Mouse (Mus musculus) G1E (cell line): ENCODE measurements around the gene Rreb1. TPM values are rescaled to one million over a fixed set of nuclear protein-coding genes. Genes with fewer than 3 reads are reported as not detected.
A peak's percentile ranks its signal among the peaks of the same experiment; 100 is the strongest.

Experiments used
- ATAC-seq: 2 replicates; pipeline ENCODE4 v1.8.0; 2016; ENCODE audit warnings: mild to moderate bottlenecking; ENCODE audit not compliant: insufficient number of reproducible peaks, poor library complexity, low FRiP score, severe bottlenecking; ENCODE audit errors: extremely low read depth
- DNase-seq: peaks from one replicate; pipeline ENCODE4 v3.0.0; 2012; ENCODE audit warnings: low spot score
- H3K27me3 ChIP-seq: 2 replicates; pipeline ENCODE4 v1.6.1; 2012; ENCODE audit warnings: mild to moderate bottlenecking, low read length, inconsistent platforms; ENCODE audit not compliant: insufficient read depth
- H3K36me3 ChIP-seq: replicated peaks from 2 replicates; pipeline ENCODE3; 2012; ENCODE audit warnings: mild to moderate bottlenecking, inconsistent platforms
- H3K4me1 ChIP-seq: 2 replicates; pipeline ENCODE4 v1.6.1; 2012; ENCODE audit warnings: low read depth, low read length, inconsistent platforms, mixed read lengths; ENCODE audit not compliant: insufficient read depth
- H3K4me3 ChIP-seq: 2 replicates; pipeline ENCODE4 v1.5.1; 2012; ENCODE audit warnings: low read depth, mild to moderate bottlenecking, inconsistent platforms, low read length, moderate library complexity, mixed read lengths
- H3K9me3 ChIP-seq: replicated peaks from 2 replicates; pipeline ENCODE4 v1.6.1; 2012; ENCODE audit warnings: inconsistent platforms
- CTCF ChIP-seq: IDR thresholded peaks from 2 replicates; pipeline ENCODE4 v1.5.1; 2012; ENCODE audit warnings: low read depth, low read length, inconsistent platforms, mixed read lengths
- GATA1 ChIP-seq: IDR thresholded peaks from 2 replicates; pipeline ENCODE4 v1.6.1; 2012; ENCODE audit warnings: borderline replicate concordance, low read length, inconsistent platforms, mixed read lengths
- GATA2 ChIP-seq: IDR thresholded peaks from 2 replicates; pipeline ENCODE4 v1.6.1; 2012; ENCODE audit warnings: low read depth, low read length, inconsistent platforms, borderline replicate concordance
- POLR2AphosphoS5 ChIP-seq: IDR thresholded peaks from 2 replicates; pipeline ENCODE4 v1.6.1; 2012; ENCODE audit warnings: low read depth, low read length, inconsistent platforms; ENCODE audit not compliant: insufficient replicate concordance
- TAL1 ChIP-seq: conservative IDR thresholded peaks from 2 replicates; pipeline ENCODE4 v1.6.1; 2012; ENCODE audit warnings: low read depth, low read length, inconsistent platforms, mixed read lengths
- polyA plus RNA-seq: library from polyadenylated mRNA; stranded (reverse); fragments of >175 nt; gene quantifications from 2 replicates; pipeline ENCODE4 v1.2.3, GENCODE M21; 2012
- total RNA-seq, 2 experiments: library from RNA; stranded (forward) in 1 of 2; stranded (reverse) in 1 of 2; fragments of 200-1000 nt in 1 of 2; fragments of >200 nt in 1 of 2; fragmentation: Nextera tagmentation in 1 of 2; gene quantifications; 2 replicates each; pipeline ENCODE4 v1.2.3; 2014 to 2017

Rreb1 gene
- total and polyA plus RNA-seq, 3 experiments, result 16.8 to 122 (median 87.2) TPM

GRCm38 (mm10) chr13:37862492-37862891 is 84.3 kb downstream of the Rreb1 start:
- TF ChIP-seq POLR2AphosphoS5, result no peak
- TF ChIP-seq CTCF, result no peak
- TF ChIP-seq GATA1, result no peak
- TF ChIP-seq TAL1, result no peak
- TF ChIP-seq GATA2, result no peak
- no peak for ATAC-seq
- no peak for DNase-seq
- peaks cover 69% of the 10 kb centered on the region for H3K36me3 ChIP-seq
- H3K27me3 ChIP-seq, result no peaks in the 10 kb centered on the region
- H3K4me1 ChIP-seq, result peaks cover 92% of the 10 kb centered on the region
- H3K4me3 ChIP-seq, result peak overlapping the region; percentile 56; the same call in 1 of the 2 replicates
- no peaks in the 10 kb centered on the region for H3K9me3 ChIP-seq

GRCm38 (mm10) chr13:37863643-37864042 is 85.4 kb downstream of the Rreb1 start:
- DNase-seq, result no peak
- Histone ChIP-seq H3K4me1 (peaks cover 93% of the 10 kb centered on the region), H3K4me3 (no peak overlapping the region; the same call in 1 of the 2 replicates), H3K27me3 (no peaks in the 10 kb centered on the region), H3K9me3 (no peaks in the 10 kb centered on the region), H3K36me3 (peaks cover 67% of the 10 kb centered on the region)
- TF ChIP-seq GATA1, result no peak
- no peak for TF ChIP-seq CTCF
- no peak for ATAC-seq

GRCm38 (mm10) chr13:37864697-37865096 is 86.5 kb downstream of the Rreb1 start:
- no peak overlapping the region for H3K4me3 ChIP-seq
- no peaks in the 10 kb centered on the region for H3K9me3 ChIP-seq
- H3K27me3 ChIP-seq, result no peaks in the 10 kb centered on the region
- ATAC-seq (no peak), DNase-seq (no peak)
- H3K4me1 ChIP-seq, result peaks cover 93% of the 10 kb centered on the region
- H3K36me3 ChIP-seq, result peaks cover 66% of the 10 kb centered on the region
- TF ChIP-seq CTCF (no peak), TAL1 (no peak), GATA2 (no peak), GATA1 (no peak), POLR2AphosphoS5 (no peak)

- Histone ChIP-seq H3K4me3 (no peak overlapping the region), H3K4me1 (peaks cover 98% of the 10 kb centered on the region), H3K27me3 (no peaks in the 10 kb centered on the region), H3K9me3 (no peaks in the 10 kb centered on the region), H3K36me3 (peaks cover 67% of the 10 kb centered on the region)
- no peak for TF ChIP-seq CTCF
- no peak for TF ChIP-seq GATA1
- TF ChIP-seq POLR2AphosphoS5, result no peak
- no peak for TF ChIP-seq TAL1
- no peak for TF ChIP-seq GATA2
- no peak for ATAC-seq
- no peak for DNase-seq
Observed at GRCm38 (mm10) chr13:37866296-37866695, 88.1 kb downstream of the Rreb1 start.

- H3K4me3 ChIP-seq, result no peak overlapping the region
- DNase-seq (no peak), ATAC-seq (no peak)
- TF ChIP-seq POLR2AphosphoS5 (no peak), GATA1 (no peak), GATA2 (no peak), TAL1 (no peak), CTCF (no peak)
- H3K4me1 ChIP-seq, result peaks cover 97% of the 10 kb centered on the region
- no peaks in the 10 kb centered on the region for H3K9me3 ChIP-seq
- H3K27me3 ChIP-seq, result no peaks in the 10 kb centered on the region
- H3K36me3 ChIP-seq, result peaks cover 65% of the 10 kb centered on the region
Observed at GRCm38 (mm10) chr13:37866846-37867245, 88.6 kb downstream of the Rreb1 start.

- H3K9me3 ChIP-seq, result no peaks in the 10 kb centered on the region
- no peak for DNase-seq
- no peak overlapping the region; the same call in 1 of the 2 replicates for H3K4me3 ChIP-seq
- no peak for TF ChIP-seq GATA2
- no peak for TF ChIP-seq CTCF
- no peak for TF ChIP-seq GATA1
- no peak for TF ChIP-seq TAL1
- no peak for TF ChIP-seq POLR2AphosphoS5
- H3K4me1 ChIP-seq, result peaks cover 95% of the 10 kb centered on the region
- ATAC-seq, result 0 out of 2 replicates have a peak, but pooled peaks have one; percentile 17
- H3K27me3 ChIP-seq, result no peaks in the 10 kb centered on the region
- peaks cover 51% of the 10 kb centered on the region for H3K36me3 ChIP-seq
Observed at GRCm38 (mm10) chr13:37870118-37870908, 92.1 kb downstream of the Rreb1 start.
